Comparison of ENCODE assay signal across 28 mouse cellular contexts in the genomic region with DNA sequence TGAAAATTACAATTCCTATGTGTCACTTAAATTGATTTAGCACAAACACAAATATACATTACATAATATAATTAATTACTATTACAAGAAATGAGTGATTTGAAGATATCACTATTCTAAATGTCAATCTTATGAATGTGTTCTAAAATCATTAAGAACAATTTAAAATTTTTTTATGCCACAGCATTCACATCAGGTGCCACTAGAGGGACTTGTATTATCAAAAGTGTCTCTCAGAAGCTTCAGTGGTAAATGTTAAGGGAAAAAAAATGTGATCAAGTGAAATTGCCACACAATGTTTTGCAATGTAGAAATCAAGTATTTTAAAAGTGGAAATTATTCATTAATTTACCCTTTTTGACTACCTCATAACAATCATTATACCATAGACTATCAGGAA. TPM values are rescaled to one million over a fixed set of nuclear protein-coding genes. Genes with fewer than 3 reads are reported as not detected.
DNase-seq lines count a peak whose midpoint lies in the region; ATAC-seq and TF ChIP-seq lines count a peak whose summit lies in the region.
"Had no signal": no experiment of that assay in that cellular context is flagged by ENCODE, and none has a peak within 500 bp of the region (broad histone marks: within the 10 kb centered on the region; RNA-seq: fewer than 3 reads in every experiment).

No protein-coding gene starts in this region.

- no peak overlapping the region for H3K4me3 ChIP-seq in hindbrain, postnatal 0 days (ENCODE audit: low read length)
- no peak overlapping the region for H3K4me3 ChIP-seq in hindbrain, embryonic 11.5 days (ENCODE audit: low read depth, low read length)
- H3K4me3 ChIP-seq in midbrain, embryonic 14.5 days (replicated peaks; ENCODE audit: low read depth, low read length) = no peak overlapping the region
- no peak overlapping the region for H3K4me3 ChIP-seq in midbrain, embryonic 10.5 days
- H3K4me3 ChIP-seq: forebrain, embryonic 10.5 days; gastrocnemius, adult 2 months; hindbrain, embryonic 13.5 days had no signal

- no peaks in the 10 kb centered on the region for H3K27me3 ChIP-seq in hindbrain, postnatal 0 days (ENCODE audit: insufficient read depth, low read length)
- H3K27me3 ChIP-seq in hindbrain, embryonic 11.5 days (ENCODE audit: control insufficient read depth, insufficient read depth, low read length) = no peaks in the 10 kb centered on the region
- no peaks in the 10 kb centered on the region for H3K27me3 ChIP-seq in midbrain, embryonic 14.5 days (ENCODE audit: control insufficient read depth, insufficient read depth, low read length)
- H3K27me3 ChIP-seq in midbrain, embryonic 10.5 days (ENCODE audit: low read depth, poor library complexity, severe bottlenecking) = no peaks in the 10 kb centered on the region
- H3K27me3 ChIP-seq: hindbrain, embryonic 13.5 days had no signal

- no peak overlapping the region for H3K9ac ChIP-seq in hindbrain, postnatal 0 days (replicated peaks; ENCODE audit: low read length)
- H3K9ac ChIP-seq in hindbrain, embryonic 11.5 days (ENCODE audit: low read depth, low read length) = no peak overlapping the region
- H3K9ac ChIP-seq in midbrain, embryonic 14.5 days (replicated peaks; ENCODE audit: low read length) = no peak overlapping the region
- H3K9ac ChIP-seq: hindbrain, embryonic 13.5 days had no signal

- no peaks in the 10 kb centered on the region for H3K36me3 ChIP-seq in hindbrain, postnatal 0 days (ENCODE audit: insufficient read depth, low read length)
- no peaks in the 10 kb centered on the region for H3K36me3 ChIP-seq in hindbrain, embryonic 11.5 days (ENCODE audit: control insufficient read depth, insufficient read depth, low read length)
- H3K36me3 ChIP-seq in midbrain, embryonic 14.5 days (ENCODE audit: control insufficient read depth, insufficient read depth, low read length) = no peaks in the 10 kb centered on the region
- no peaks in the 10 kb centered on the region for H3K36me3 ChIP-seq in midbrain, embryonic 10.5 days
- H3K36me3 ChIP-seq: forebrain, embryonic 10.5 days; hindbrain, embryonic 13.5 days had no signal

- H3K4me2 ChIP-seq in hindbrain, postnatal 0 days (ENCODE audit: low read depth, low read length) = no peak overlapping the region
- no peak overlapping the region for H3K4me2 ChIP-seq in hindbrain, embryonic 11.5 days (replicated peaks; ENCODE audit: low read depth, low read length)
- no peak overlapping the region for H3K4me2 ChIP-seq in midbrain, embryonic 14.5 days (ENCODE audit: low read length)
- H3K4me2 ChIP-seq: heart, embryonic 11.5 days; hindbrain, embryonic 13.5 days had no signal

- H3K9me3 ChIP-seq in hindbrain, postnatal 0 days (ENCODE audit: low read length) = no peaks in the 10 kb centered on the region
- no peaks in the 10 kb centered on the region for H3K9me3 ChIP-seq in hindbrain, embryonic 11.5 days (ENCODE audit: control insufficient read depth, low read length)
- no peaks in the 10 kb centered on the region for H3K9me3 ChIP-seq in midbrain, embryonic 14.5 days (ENCODE audit: control insufficient read depth, low read length)
- no peaks in the 10 kb centered on the region for H3K9me3 ChIP-seq in midbrain, embryonic 10.5 days (replicated peaks)
- H3K9me3 ChIP-seq: forebrain, embryonic 10.5 days; hindbrain, embryonic 13.5 days had no signal

- peak; percentile 30 for TF ChIP-seq CTCF in hindbrain, postnatal 0 days (IDR thresholded peaks at IDR 0.05; ENCODE audit: low read depth)

- H3K4me1 ChIP-seq in hindbrain, postnatal 0 days (ENCODE audit: insufficient read depth, low read length) = no peaks in the 10 kb centered on the region
- H3K4me1 ChIP-seq in hindbrain, embryonic 11.5 days (replicated peaks; ENCODE audit: control insufficient read depth, insufficient read depth, low read length) = no peaks in the 10 kb centered on the region
- H3K4me1 ChIP-seq in midbrain, embryonic 14.5 days (ENCODE audit: control insufficient read depth, insufficient read depth, low read length) = no peaks in the 10 kb centered on the region
- H3K4me1 ChIP-seq in midbrain, embryonic 10.5 days = no peaks in the 10 kb centered on the region
- H3K4me1 ChIP-seq: forebrain, embryonic 10.5 days; hindbrain, embryonic 13.5 days had no signal

- no peak overlapping the region for H3K27ac ChIP-seq in hindbrain, postnatal 0 days
- H3K27ac ChIP-seq in hindbrain, embryonic 11.5 days (ENCODE audit: low read depth, low read length) = no peak overlapping the region
- H3K27ac ChIP-seq in midbrain, embryonic 14.5 days (replicated peaks; ENCODE audit: low read depth, low read length) = no peak overlapping the region
- H3K27ac ChIP-seq in midbrain, embryonic 10.5 days (replicated peaks) = no peak overlapping the region
- H3K27ac ChIP-seq: forebrain, embryonic 10.5 days; gastrocnemius, adult 2 months; hindbrain, embryonic 13.5 days had no signal

- peak; percentile 20 for DNase-seq in hindbrain, postnatal 0 days (ENCODE audit: low spot score)
- DNase-seq in hindbrain, embryonic 11.5 days (ENCODE audit: low spot score) = no peak
- peak; percentile 21 for DNase-seq in midbrain, embryonic 14.5 days
- no peak for DNase-seq in midbrain, embryonic 10.5 days (ENCODE audit: low spot score)
- peak; percentile 17 for DNase-seq in brain, adult 2 months (ENCODE audit: low read depth, low spot score)
- DNase-seq in thymus, postnatal 36 days = no peak
- DNase-seq: adrenal gland, postnatal 10 days; adrenal gland, postnatal 36 days; cerebellum, adult 18-20 months; cerebellum, adult 9-10 months; cerebellum, postnatal 14 days; gastrocnemius, adult 2 months; gastrocnemius, postnatal 14 days; heart, adult 11 months had no signal

- no peak for ATAC-seq in hindbrain, postnatal 0 days
- ATAC-seq in hindbrain, embryonic 11.5 days (ENCODE audit: low FRiP score) = no peak
- ATAC-seq in midbrain, embryonic 14.5 days (ENCODE audit: low FRiP score, low TSS enrichment) = no peak
- ATAC-seq: CD4-positive, CD25-positive, alpha-beta regulatory T cell, adult 4 months; forebrain, embryonic 16.5 days; hindbrain, embryonic 16.5 days; inflammation-experienced regulatory T-cells, adult 6 months; intestine, embryonic 16.5 days had no signal

RNA-seq across cellular contexts. Expression of gene Epha6, which starts 22.8 kb away (rescaled TPM):
- 20.6 and 22.3 TPM in 2 replicates for total RNA-seq in hindbrain, postnatal 0 days (2014; rRNA removed)
- polyA plus RNA-seq in hindbrain, postnatal 0 days (2015; fragmentation: Nextera tagmentation; extraction: Ambion mirVana) = 6.6 and 7.2 TPM in 2 replicates
- polyA plus RNA-seq in hindbrain, embryonic 11.5 days (2014; fragmentation: Nextera tagmentation; extraction: Ambion mirVana) = 1.4 and 2.2 TPM in 2 replicates
- 6.6 and 7.1 TPM in 2 replicates for polyA plus RNA-seq in midbrain, embryonic 14.5 days (2014; fragmentation: Nextera tagmentation; extraction: Ambion mirVana)
- polyA plus RNA-seq in midbrain, embryonic 10.5 days (2016; fragmentation: Nextera tagmentation; extraction: Ambion mirVana) = 0.35 and 0.53 TPM in 2 replicates
- total RNA-seq: adrenal gland, adult 18-20 months; adrenal gland, postnatal 10 days; adrenal gland, postnatal 36 days; gastrocnemius, adult 2 months; hematopoietic stem cell, adult 5-6 weeks; MEL had no signal
- polyA plus RNA-seq: C2C12; CD4-positive, CD25-positive, alpha-beta regulatory T cell, adult 4 months; embryonic facial prominence, embryonic 11.5 days; heart, postnatal 0 days; inflammation-experienced regulatory T-cells, adult 6 months had no signal

Comparison
In these comparisons a context has a peak if more than half of its experiments do, and no peak if none do; other contexts are left out.
1. DNase-seq: peak in hindbrain, postnatal 0 days (single experiment), midbrain, embryonic 14.5 days (single experiment) and brain, adult 2 months (single experiment); none in hindbrain, embryonic 11.5 days (single experiment), midbrain, embryonic 10.5 days (single experiment) and thymus, postnatal 36 days (0 of 2).